Comparison of ENCODE assay signal across 9 mouse cellular contexts in genomic region chr9:101076095-101076875, GRCm38 (mm10). TPM values are rescaled to one million over a fixed set of nuclear protein-coding genes. Genes with fewer than 3 reads are reported as not detected.
DNase-seq lines count a peak whose midpoint lies in the region; ATAC-seq lines count a peak whose summit lies in the region.
"Had no signal": no experiment of that assay in that cellular context is flagged by ENCODE, and none has a peak within 500 bp of the region (broad histone marks: within the 10 kb centered on the region; RNA-seq: fewer than 3 reads in every experiment).

No protein-coding gene starts in this region.

- peak; percentile 89 for DNase-seq in heart, adult 11 months
- no peak for DNase-seq in heart, postnatal 14 days
- DNase-seq in adrenal gland, postnatal 25 days, result peak; percentile 42
- peak; percentile 24 for DNase-seq in kidney, postnatal 10 days
- no peak for DNase-seq in frontal cortex, postnatal 25 days (ENCODE audit: low spot score in 2 of 2)
- no peak for DNase-seq in layer of hippocampus, postnatal 36 days

- H3K4me1 ChIP-seq in forebrain, embryonic 15.5 days, result peaks cover 49% of the 10 kb centered on the region
- peaks cover 43% of the 10 kb centered on the region for H3K4me1 ChIP-seq in midbrain, embryonic 13.5 days (replicated peaks)

- intact Hi-C loops in heart, postnatal 14 days (cut with DNase I), result loop anchor here (5.0 to 10.0 kb wide), 2 partner anchors 81 to 431 kb away; no protein-coding TSS in a partner anchor

- no peaks in the 10 kb centered on the region for H3K36me3 ChIP-seq in forebrain, embryonic 15.5 days
- H3K36me3 ChIP-seq in midbrain, embryonic 13.5 days, result no peaks in the 10 kb centered on the region

- peak overlapping the region; percentile 72 for H3K4me2 ChIP-seq in forebrain, embryonic 15.5 days (replicated peaks)
- H3K4me2 ChIP-seq in midbrain, embryonic 13.5 days (replicated peaks), result peak overlapping the region; percentile 95

- H3K27me3 ChIP-seq in forebrain, embryonic 15.5 days, result no peaks in the 10 kb centered on the region
- H3K27me3 ChIP-seq in midbrain, embryonic 13.5 days, result no peaks in the 10 kb centered on the region
- H3K27me3 ChIP-seq: Patski had no signal

- peak overlapping the region; percentile 100 for H3K9ac ChIP-seq in forebrain, embryonic 15.5 days (replicated peaks)
- H3K9ac ChIP-seq in midbrain, embryonic 13.5 days (replicated peaks), result peak overlapping the region; percentile 99

- no peaks in the 10 kb centered on the region for H3K9me3 ChIP-seq in forebrain, embryonic 15.5 days
- H3K9me3 ChIP-seq in midbrain, embryonic 13.5 days, result no peaks in the 10 kb centered on the region

- WGBS in forebrain, embryonic 15.5 days, result 1% methylated on average over 18 of the region's 18 CpGs
- under 1% methylated on average over 18 of the region's 18 CpGs for WGBS in midbrain, embryonic 13.5 days

- peak overlapping the region; percentile 93 for H3K4me3 ChIP-seq in forebrain, embryonic 15.5 days
- peak overlapping the region; percentile 81 for H3K4me3 ChIP-seq in midbrain, embryonic 13.5 days (replicated peaks)

- no peak for ATAC-seq in forebrain, embryonic 15.5 days (replicated peaks)
- ATAC-seq in midbrain, embryonic 13.5 days, result no peak
- ATAC-seq: Patski had no signal

- 0 out of 2 replicates have a peak overlapping the region, but pooled peaks have one; percentile 2 for H3K27ac ChIP-seq in forebrain, embryonic 15.5 days (replicated peaks)
- H3K27ac ChIP-seq in midbrain, embryonic 13.5 days, result peak overlapping the region; percentile 47

RNA-seq across cellular contexts. Expression of gene Msl2, which starts 2.4 kb away (rescaled TPM):
- total RNA-seq in heart, postnatal 14 days (2021), result 10 to 100 TPM; 33.6 to 34.1 TPM
- total RNA-seq in adrenal gland, postnatal 25 days (2021), result 55.2 and 58.1 TPM in 2 replicates
- 6.0 and 6.7 TPM in 2 replicates for polyA plus RNA-seq in forebrain, embryonic 15.5 days (2015; fragmentation: Nextera tagmentation; extraction: Ambion mirVana)
- 5.5 and 7.2 TPM in 2 replicates for polyA plus RNA-seq in midbrain, embryonic 13.5 days (2015; fragmentation: Nextera tagmentation; extraction: Ambion mirVana)
- total RNA-seq in layer of hippocampus, postnatal 36 days (2021), result 10 to 100 TPM; 68.7 to 68.9 TPM

RNA-seq across cellular contexts. Expression of gene Pccb, which starts 41.6 kb away (rescaled TPM):
- 10 to 100 TPM; 89.0 to 93.4 TPM for total RNA-seq in heart, postnatal 14 days (2021)
- 144 and 153 TPM in 2 replicates for total RNA-seq in adrenal gland, postnatal 25 days (2021)
- polyA plus RNA-seq in forebrain, embryonic 15.5 days (2015; fragmentation: Nextera tagmentation; extraction: Ambion mirVana), result 21.7 and 22.7 TPM in 2 replicates
- 23.0 TPM in 2 replicates for polyA plus RNA-seq in midbrain, embryonic 13.5 days (2015; fragmentation: Nextera tagmentation; extraction: Ambion mirVana)
- 10 to 100 TPM; 43.0 to 43.3 TPM for total RNA-seq in layer of hippocampus, postnatal 36 days (2021)

Comparison
In these comparisons a context has a peak if more than half of its experiments do, and no peak if none do; other contexts are left out.
1. DNase-seq: peak in heart, adult 11 months (single experiment), adrenal gland, postnatal 25 days (single experiment) and kidney, postnatal 10 days (single experiment); none in heart, postnatal 14 days (0 of 2), frontal cortex, postnatal 25 days (0 of 2) and layer of hippocampus, postnatal 36 days (0 of 2).